Mouse (Mus musculus): ENCODE data around the gene Pigk.

GRCm38 (mm10) chr3:152958358-152959150 is 244.7 kb downstream of the Pigk start:
- no peak for TF ChIP-seq POLR2A (IDR thresholded peaks at IDR 0.05; ENCODE audit: low read depth, low read length)
- peak; percentile 62; the same call in 1 of the 2 replicates for TF ChIP-seq CTCF (IDR thresholded peaks at IDR 0.05; ENCODE audit: extremely low read depth, insufficient read length, insufficient replicate concordance, low read depth, low read length)
